Mouse (Mus musculus) right cerebral cortex, adult 2 months (tissue): ENCODE measurements around the gene St6galnac1.
"Not testable (repeated sequence)": the region's sequence is repeated elsewhere in the genome, so short reads cannot be mapped to it uniquely, and the experiment has no call there.

ENCODE experiments used
- DNase-seq, 2 experiments: peaks; one replicate each; pipeline ENCODE4 v3.0.0; 2021 to 2022; ENCODE audit warnings: low spot score in 2 of 2

The St6galnac1 gene

DNA sequence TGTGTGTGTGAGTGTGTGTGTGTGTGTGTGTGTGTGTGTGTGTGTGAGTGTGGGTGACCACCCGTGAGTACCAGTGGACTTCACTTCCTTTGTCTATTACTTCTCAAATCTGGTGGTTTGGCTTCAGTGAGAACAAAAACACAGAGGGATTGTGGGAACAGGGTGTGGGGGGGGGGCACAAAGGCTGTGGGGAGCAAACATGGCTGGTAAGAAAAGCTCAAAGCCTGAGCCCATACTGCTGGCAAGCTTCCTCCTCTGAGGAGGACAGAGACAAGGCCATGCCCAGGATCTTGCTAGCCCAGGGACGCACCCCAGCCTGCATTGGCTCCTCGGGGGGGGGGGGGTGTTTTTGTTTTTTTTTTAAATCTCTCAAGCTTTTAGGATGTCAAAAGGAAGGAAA, 32.2 kb upstream of the St6galnac1 start:
- DNase-seq = no peak

DNA sequence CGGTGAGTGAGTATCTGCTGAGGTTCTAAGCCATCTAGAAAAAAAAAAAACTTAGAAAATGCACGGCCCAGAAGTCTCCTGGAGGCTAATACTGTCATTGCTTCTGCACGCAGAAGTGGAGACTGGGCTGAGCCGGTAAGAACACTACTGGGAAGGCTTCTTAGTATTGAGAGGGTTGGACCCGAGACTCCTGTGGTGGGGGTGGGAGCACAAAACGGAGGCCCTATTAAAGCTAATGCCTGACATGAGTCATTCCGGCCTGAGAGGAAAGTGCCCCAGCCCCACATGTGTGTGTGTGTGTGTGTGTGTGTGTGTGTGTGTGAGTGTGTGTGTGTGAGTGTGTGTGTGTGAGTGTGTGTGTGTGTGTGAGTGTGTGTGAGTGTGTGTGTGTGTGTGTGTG, 31.8 kb upstream of the St6galnac1 start:
- DNase-seq = no peak

DNA sequence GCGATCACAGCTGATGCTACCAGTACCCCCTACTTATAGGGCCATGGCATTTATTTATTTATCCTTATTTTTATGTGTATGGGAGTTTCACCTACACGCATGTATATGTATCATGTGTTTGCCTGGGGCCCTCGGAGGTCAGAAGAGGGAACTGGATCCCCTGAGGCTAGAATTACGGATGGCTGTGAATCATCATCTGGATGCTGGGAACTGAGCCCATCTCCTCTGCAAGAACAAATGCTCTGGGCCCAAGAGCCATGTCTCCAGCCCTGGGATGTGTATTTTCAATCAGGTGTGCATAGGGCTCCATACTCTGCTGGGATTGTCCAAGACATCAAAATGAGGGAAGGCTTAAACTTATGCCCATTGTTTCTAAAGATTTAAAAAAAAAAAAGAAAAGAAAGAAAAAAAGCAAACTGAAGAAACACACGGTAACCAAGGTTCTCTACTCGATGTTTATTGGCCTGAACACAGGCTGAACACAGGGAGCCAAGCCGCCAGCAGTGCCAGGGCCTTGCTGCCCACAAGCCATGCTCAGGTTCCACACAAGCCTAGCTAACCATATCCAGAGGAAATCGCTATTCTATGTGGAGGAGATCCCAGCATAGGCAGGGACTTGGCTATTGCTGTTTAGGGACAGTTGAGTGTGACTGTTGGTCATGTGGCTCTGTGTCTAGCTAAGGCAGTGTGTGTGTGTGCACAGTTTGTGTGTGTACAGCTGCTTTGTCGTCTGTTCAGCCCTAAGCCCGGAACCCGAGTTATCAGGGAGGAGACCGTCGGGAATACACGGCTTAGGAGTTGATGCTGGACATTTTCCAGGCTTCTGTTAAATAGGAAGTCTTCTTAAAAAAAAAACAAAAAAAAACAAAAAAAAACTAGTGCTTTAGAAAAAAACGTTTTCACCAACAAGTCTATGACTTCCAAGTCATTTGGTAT, 31.1 kb upstream of the St6galnac1 start:
- DNase-seq = no peak

DNA sequence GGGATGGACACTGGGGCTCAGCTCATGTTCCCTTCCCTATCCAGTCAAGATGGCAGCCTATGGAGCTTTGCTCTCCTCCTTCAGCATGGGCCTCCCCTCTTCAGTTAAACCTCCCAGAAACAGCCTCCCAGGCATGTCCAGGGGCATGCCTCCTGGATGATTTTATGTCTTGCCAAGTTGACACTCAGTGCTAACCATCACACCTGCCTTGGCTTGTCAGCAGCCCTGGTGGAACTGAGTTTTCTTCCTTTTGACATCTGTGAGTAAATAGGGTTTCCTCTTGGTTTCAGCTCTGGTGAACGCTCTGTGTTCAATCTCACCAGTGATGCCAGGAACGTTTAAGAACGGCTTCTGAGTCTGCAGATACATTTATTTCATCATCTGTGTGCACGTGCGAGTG, 27.4 kb upstream of the St6galnac1 start:
- no peak for DNase-seq

DNA sequence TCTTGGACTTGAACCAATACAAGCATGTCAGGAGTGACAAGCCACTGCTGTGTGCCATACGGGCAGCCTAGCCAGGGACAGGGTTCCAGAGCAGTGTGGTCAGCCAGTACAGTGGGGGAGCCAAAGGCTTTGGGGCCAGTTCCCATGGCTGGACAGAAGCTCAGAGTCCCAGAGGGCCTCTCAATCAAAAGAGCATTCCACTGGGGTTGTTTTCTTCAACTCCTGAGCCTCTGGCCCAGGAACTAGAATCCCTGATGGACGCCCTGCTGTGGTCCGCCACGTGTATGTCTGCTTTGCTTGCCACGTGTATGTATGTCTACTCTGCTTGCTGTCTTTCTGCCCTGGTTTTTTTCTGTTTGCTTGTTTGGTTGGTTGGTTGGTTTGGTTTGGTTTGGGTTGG, 25.8 kb upstream of the St6galnac1 start:
- no peak for DNase-seq

DNA sequence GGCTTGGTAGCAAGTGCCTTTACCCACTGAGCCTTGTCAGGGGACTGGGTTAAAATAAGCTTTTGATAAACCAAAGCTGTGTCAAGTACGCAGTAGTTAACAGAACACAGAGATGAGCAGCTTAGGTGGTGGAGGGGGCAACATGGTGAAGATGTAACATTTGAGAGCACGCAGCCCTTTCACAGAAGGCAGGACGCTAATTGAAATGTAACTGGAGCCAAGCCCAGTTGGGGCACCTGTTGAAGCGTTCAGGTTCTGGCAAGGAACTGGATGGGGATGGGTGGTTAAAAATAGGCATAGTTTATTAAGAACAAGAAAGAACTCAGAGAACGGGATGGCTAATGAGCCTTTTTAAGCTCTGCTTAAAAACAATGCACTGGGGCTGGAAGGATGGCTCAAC, 24.1 kb upstream of the St6galnac1 start:
- DNase-seq = no peak

DNA sequence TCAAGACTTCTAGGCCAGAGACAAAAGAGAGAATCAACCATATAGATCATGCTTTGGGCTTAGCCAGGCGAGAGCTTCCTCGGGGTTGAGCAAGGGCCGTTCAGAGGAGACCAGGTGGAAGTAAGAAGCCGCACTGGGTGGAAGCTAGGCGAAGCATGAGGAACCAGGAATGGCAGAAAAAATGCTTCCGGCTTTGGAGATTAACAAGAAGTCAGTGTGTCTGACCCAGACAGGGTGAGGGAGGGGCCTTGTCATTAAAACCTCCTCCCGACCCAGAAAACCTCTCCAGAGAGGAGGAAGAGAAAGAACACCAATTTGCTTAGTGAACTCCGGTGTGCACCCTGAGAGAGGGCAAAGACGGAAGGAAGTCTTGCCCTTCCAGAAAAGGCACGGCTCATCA, 8.9 kb upstream of the St6galnac1 start:
- no peak for DNase-seq

DNA sequence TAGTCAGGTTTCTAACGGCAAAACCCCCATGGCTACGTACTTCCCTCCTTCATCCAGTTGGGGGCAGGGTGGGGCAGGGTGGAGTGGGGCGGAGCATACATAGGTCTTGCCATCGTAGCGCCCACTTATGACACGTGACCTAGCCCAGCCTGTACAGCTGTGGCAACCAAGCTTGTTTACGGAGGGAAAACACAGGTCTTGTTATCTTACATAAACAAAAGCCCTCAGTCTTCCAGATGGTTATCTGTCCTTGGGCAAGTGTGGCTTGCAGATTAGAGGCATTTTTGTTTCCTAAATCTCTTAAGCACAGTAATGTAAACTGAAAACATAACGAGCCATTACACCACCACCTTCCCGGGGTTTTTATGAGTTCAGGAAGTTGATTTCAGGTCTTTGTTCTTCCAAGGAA, 7.4 kb upstream of the St6galnac1 start:
- DNase-seq = no peak

DNA sequence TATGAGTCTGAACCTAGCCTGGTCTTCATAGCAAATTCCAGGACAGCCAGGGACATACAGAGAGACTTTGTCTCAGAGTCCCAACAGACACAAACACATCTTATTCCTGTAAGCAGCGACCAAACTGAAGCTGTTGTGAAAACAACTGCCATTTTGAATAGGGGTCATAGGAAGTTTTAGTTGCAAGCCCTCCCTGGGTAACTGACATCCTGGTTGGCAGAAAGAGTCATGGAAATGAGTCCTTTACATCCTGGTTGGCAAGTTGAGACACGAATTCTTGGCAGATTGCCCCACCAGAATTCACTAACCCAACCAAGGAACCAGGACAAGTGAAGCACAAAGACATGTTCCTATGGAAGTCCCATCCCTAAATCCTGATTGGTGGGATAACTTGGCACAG, 2.1 kb downstream of the St6galnac1 start:
- no peak for DNase-seq

DNA sequence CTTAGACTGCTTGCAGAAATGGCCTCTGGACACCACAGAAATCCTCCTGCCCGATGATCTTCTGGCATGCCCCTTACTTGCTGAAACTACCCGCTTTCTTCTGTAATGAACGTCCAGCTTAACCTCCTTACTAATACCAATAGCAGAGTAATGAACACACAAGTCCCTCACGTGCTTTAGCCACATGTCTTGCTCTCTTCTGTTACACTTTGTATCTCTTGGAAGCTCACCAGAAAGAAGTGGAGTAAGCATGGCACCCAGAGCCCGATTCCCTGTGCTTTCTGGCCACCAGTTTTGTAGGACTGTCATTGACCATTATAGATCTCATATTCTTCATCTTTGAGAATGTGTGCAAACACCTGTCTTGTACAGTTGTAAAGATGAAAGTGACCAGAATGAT, 5.4 kb downstream of the St6galnac1 start:
- no peak for DNase-seq

DNA sequence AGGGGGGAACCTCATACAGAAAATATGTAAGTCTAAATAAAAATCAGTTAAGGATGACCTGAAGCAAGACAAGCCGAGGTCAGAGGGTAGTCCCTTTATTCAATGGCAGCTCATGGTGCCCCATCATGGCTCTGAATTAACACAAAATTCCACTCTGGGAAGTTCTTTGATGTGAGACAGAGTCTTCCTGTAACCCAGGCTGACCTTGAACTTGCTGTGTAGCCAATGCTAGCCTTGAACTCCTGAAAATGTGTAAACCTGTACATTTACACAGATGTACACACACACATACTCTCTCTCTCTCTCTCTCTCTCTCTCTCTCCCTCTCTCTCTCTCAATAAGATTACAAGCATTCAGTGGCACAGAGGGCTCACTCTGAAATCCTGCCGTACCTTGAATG, 10.4 kb downstream of the St6galnac1 start:
- no peak for DNase-seq

DNA sequence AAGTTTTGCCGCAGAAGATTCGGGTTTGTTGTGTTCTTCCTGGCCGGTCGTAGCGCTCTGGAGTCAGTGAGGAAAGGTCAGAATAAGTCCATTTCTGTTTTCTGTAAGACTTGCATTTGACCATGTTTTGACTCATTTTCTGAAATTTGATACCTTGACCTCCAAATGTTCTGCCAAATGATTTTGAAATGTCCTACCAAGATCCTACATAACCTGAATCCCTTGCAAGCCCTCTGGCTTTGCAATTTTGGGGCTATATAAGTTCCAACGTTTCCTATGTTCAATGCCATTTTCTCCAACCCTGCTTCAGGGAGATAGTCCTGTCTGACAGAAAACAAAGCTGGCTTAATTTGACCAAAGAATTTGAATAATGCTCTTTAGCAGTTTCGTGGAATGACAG, 11.0 kb downstream of the St6galnac1 start:
- no peak for DNase-seq

DNA sequence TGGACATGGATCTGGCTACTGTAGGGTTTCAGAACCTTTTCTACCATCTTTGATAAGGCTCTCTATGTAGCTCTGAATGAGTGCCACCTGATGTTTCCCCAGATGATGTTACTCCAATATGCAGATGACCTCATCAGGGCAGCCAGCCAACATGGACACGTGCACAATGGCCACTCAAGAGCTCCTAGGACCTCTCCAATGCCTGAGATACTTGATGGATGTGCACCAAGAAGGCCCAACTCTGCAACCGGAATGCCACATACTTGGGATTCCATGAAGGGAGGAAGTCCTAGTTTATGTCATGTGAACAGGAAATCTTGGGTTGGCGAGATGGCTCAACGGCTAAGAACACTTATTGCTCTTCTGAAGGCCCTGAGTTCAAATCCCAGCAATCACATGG, 20.1 kb downstream of the St6galnac1 start:
- DNase-seq = no peak

DNA sequence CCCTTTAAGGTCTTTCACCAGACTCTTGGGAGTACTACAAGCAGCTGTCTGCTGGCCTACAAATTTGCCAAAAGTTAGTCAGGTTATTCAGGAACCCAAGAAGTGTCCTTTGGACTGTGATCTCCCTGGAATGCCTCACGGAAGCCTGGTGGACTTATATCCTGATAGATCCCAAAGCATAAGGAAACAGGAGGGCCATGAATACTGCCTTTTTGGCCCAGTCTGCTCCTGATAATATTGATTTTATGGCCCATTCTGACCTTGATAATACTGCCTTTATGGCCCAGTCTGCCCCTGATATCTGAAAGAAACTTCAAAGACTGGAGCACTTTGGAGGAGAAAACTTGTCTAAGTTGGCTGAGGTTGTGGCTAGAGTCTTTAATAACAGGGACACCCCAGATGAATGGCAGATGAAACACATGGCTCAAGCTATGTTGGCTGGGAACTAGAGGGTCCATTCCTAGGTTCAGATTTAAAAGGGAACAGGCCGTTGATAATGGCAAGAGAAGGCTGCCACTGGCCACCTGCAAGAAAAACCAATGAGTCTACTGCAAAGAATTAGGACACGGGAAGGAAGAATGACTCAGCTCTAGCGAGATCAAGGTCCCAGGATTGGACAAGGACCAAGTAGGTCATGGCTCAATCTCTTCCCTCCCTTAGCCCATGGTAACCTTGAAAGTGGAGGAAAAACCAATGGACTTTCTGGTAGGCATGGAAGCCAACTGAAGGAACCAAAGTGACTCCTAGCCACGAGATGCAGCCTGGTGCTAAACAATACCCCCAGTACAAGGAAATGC, 21.4 kb downstream of the St6galnac1 start:
- DNase-seq = no peak

DNA sequence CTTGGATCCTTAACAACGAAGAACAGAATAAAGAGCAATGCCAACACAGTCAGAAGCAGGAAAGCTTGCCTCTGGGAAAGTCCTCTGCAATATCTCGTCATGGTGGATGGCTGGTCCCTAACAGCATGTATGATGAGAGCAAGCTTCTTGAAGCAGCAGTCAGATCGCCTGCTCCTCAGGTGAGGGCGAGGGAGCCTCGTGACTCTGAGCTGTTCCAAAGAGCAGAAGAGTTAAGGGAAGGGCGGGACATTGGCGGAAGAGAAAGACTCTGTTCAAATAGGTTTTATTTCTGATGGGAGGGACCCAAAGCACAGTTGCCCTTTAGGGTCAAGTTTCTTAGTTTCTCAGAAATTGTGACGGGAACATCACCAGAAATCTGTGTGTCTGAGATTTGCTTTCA, 25.6 kb downstream of the St6galnac1 start:
- DNase-seq = no peak

DNA sequence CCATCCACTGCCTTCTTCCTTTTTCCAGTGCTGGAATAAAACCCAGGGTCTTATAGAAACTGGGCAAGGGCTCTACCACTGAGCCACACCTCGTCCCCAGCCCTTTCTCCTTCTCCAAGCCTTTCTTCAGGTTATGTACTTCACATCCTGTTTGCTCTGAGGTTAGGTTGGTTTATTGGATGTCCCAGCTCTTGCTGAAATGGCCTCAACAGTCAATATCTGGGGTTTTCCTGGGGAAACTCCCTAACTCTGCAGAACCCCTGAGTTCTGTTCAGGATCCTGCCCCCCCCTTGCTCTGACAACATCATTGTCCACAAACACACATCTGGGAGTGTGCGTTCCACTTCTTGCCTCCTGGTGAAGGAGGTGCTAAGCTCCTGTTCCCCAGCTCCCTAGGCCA, 26.6 kb downstream of the St6galnac1 start:
- not testable (repeated sequence) for DNase-seq

DNA sequence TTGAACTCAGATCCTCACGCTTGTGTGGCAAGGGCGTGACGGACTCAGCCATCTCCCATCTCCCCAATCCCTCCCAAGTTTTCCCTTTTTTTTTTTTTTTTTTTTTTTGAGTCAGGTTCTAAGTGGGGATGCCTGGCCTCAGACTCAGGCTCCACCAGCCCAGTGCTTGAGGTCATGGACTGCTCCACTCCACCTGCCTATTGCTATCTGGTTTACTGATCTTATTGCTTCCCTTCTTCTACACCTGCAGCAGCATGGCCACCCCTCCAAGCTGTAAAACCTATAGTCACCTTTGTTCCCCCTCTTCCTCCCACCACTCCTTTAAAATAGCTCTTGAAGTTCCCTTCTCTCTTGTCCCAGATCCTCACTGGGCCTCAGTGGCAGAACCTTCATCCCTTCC, 28.5 kb downstream of the St6galnac1 start:
- not testable (repeated sequence) for DNase-seq

DNA sequence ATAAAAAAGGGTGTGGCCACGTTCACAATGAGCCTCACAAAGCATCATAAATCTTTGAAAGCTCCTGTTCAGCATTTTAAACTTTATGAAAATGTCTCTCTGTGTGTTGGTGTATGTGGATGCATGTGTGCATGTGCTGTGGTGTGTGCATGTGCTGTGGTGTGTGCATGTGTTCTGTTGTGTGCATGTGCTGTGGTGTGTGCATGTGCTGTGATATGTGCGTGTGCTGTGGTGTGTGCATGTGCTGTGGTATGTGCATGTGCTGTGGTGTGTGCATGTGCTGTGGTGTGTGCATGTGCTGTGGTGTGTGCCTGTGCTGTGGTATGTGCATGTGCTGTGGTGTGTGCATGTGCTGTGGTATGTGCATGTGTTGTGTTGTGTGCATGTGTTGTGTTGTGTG, 29.9 kb downstream of the St6galnac1 start:
- DNase-seq = not testable (repeated sequence)

DNA sequence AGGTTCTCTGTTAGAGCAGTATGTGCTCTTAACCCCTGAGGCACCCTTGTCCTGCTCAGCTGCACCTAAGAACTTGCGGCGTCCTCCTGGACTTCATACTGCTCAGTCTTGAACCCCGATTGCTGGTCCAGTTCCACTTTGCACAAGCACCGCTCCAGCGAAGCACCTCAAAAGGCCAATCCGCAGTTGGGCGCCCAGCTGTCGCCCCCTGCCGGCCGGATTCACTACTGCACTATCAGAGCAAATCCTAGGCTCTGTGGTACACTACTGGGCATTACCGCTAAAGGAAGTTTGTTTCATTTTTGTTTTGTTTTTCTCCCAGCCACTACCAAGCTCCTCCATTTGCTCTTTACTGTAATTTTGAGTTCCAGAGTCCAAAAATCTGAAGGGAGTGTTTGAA, 36.9 kb downstream of the St6galnac1 start:
- no peak for DNase-seq

DNA sequence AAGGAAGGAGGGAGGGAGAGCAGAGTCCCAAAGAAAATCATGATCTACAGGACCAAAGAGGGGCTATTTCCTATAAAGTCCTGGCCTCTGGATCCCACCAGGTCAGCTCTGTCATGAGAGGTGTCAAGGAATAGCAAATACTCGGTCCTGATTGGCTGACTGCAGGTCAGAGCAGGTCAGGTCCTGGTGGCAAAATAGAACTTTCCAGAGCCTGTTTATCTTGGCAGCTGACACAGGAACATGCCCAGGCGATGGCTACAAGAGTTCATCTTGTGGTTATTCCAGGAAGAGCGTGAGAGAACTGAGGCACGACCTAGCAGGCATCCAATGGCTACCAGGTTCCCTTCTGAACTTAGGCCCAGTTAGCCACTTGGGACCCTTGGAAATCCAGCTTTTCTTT, 42.8 kb downstream of the St6galnac1 start:
- no peak for DNase-seq

DNA sequence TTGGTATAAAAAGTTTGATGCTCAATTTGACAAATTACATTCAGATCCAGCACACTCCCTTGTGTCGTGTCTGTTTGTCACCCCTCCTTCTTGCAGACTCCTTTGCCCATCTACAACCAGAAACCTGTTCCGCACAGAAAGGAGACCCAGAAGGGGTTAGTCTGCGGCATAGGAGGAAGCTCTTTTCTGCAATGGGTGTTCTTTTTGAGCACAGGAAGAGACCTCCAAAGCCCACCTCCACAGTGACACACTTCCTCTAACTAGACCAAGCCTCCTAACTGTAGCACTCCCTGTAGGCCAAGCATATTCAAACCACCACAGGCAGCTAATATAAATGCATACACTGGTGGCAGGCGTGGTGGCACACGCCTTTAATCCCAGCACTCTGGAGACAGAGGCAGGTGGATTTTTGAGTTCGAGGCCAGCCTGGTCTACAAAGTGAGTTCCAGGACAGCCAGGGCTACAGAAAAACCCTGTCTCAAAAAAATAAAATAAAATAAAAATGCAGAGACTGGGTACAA, 44.2 kb downstream of the St6galnac1 start:
- DNase-seq = not testable (repeated sequence)

DNA sequence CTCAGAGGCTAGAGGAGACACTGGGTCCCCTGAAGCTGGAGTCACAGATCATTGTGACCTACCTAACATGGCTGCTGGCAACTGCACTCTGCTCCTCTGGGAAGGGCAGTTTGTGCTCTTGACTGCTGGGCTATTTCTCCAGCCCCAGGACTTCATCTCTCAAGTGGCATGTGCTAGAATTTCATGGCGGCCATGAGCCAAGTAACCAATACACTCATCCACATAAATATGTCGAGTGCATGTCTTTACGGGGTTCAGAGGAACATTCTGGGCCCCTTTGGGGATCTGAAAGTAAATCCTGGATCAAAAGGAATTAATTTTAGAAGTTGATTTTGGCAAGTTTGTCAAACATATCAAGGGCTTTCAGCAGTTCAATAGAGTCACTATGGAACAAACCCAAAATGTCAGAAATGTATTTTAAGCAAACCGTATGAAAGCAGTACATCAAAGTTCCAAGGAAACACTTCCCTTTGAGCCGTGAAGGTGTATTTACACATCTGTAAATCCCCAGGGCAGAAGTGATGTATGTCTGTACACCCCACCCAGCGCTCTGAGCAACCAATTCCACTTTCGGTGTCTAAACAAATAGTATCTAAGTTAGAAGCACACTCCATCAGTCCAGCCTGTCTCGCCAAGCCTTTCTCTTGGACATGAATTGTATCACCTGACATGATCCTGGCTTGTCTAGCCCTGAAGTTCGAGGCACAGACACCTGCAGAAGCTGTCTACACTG, 45.9 kb downstream of the St6galnac1 start:
- no peak for DNase-seq
